Mouse (Mus musculus) naive thymus-derived CD4-positive, alpha-beta T cell, adult 5 months (primary cell): Measurements from ENCODE around the gene Slc37a1. TPM values are rescaled to one million over a fixed set of nuclear protein-coding genes. Genes with fewer than 3 reads are reported as not detected.

ENCODE experiments used
- polyA plus RNA-seq: library from polyadenylated mRNA; unstranded; fragments of 100-300 nt; shearing (Covaris generic); gene quantifications from one replicate; pipeline ENCODE4 v1.2.1, GENCODE M21; 2017

The Slc37a1 gene
- polyA plus RNA-seq: 63.3 TPM

GRCm38 (mm10) chr17:31286492-31286891 lies at the start of gene Slc37a1:
TSS of gene Slc37a1 (plus strand) at chr17:31286792.

GRCm38 (mm10) chr17:31276922-31277918 lies 9.4 kb upstream of the Slc37a1 start, which contains the start of gene Rsph1:
TSS of gene Rsph1 (minus strand) at chr17:31277383.

GRCm38 (mm10) chr17:31385671-31386665 lies 99.4 kb downstream of the Slc37a1 start, which contains the start of gene Pde9a:
TSS of gene Pde9a (plus strand) at chr17:31386210.

Other genes with a start within 250 kb of the Slc37a1 start
- 43.9 TPM for gene Abcg1, start 229.1 kb upstream of the Slc37a1 start, polyA plus RNA-seq
- not detected for gene Tff3, start 157.1 kb upstream of the Slc37a1 start, polyA plus RNA-seq
- gene Tff2, start 142.5 kb upstream of the Slc37a1 start, polyA plus RNA-seq: not detected
- gene Tff1, start 121.5 kb upstream of the Slc37a1 start, polyA plus RNA-seq: not detected
- not detected for gene Tmprss3, start 87.8 kb upstream of the Slc37a1 start, polyA plus RNA-seq
- gene Ubash3a, start 78.9 kb upstream of the Slc37a1 start, polyA plus RNA-seq: 265 TPM
- 0.35 TPM for gene Rsph1, start 9.4 kb upstream of the Slc37a1 start, polyA plus RNA-seq
- not detected for gene Pde9a, start 99.4 kb downstream of the Slc37a1 start, polyA plus RNA-seq
- 37.5 TPM for gene Wdr4, start 233.2 kb downstream of the Slc37a1 start, polyA plus RNA-seq
- gene Ndufv3, start 233.3 kb downstream of the Slc37a1 start, polyA plus RNA-seq: 140 TPM